Mouse (Mus musculus): ENCODE measurements around the gene Ren1.
"Not testable (repeated sequence)": the region's sequence is repeated elsewhere in the genome, so short reads cannot be mapped to it uniquely, and the experiment has no call there.

The Ren1 gene

GRCm38 (mm10) chr1:133350210-133350609, at the start of gene Ren1:
Gene Ren1 (plus strand): TSS chr1:133350510.
- no peak for DNase-seq (ENCODE audit: low spot score in 2 of 2)

GRCm38 (mm10) chr1:133302540-133302939, 47.8 kb upstream of the Ren1 start:
- DNase-seq (ENCODE audit: low spot score in 2 of 2): no peak

- DNase-seq (ENCODE audit: low spot score in 2 of 2): peak; percentile 36 to 68
Measured at GRCm38 (mm10) chr1:133306842-133307241, 43.5 kb upstream of the Ren1 start.

GRCm38 (mm10) chr1:133307318-133307717, 43.0 kb upstream of the Ren1 start:
- peak in 1 of 2 experiments; percentile 12 for DNase-seq (ENCODE audit: low spot score in 2 of 2)

GRCm38 (mm10) chr1:133309652-133310267, 40.5 kb upstream of the Ren1 start, which contains the start of gene Golt1a:
Gene Golt1a (plus strand): TSS chr1:133309800.
- no peak for DNase-seq (ENCODE audit: low spot score in 2 of 2)

- no peak for DNase-seq (ENCODE audit: low spot score in 2 of 2)
Measured at GRCm38 (mm10) chr1:133311240-133311639, 39.1 kb upstream of the Ren1 start.

GRCm38 (mm10) chr1:133311946-133312345, 38.4 kb upstream of the Ren1 start:
- DNase-seq (ENCODE audit: low spot score in 2 of 2): no peak

- DNase-seq (ENCODE audit: low spot score in 2 of 2): peak in 1 of 2 experiments; percentile 32
Measured at GRCm38 (mm10) chr1:133314364-133314763, 35.9 kb upstream of the Ren1 start.

GRCm38 (mm10) chr1:133315775-133316174, 34.5 kb upstream of the Ren1 start:
- DNase-seq (ENCODE audit: low spot score in 2 of 2): no peak

GRCm38 (mm10) chr1:133316577-133316976, 33.7 kb upstream of the Ren1 start:
- DNase-seq (ENCODE audit: low spot score in 2 of 2): no peak

- no peak for DNase-seq (ENCODE audit: low spot score in 2 of 2)
Measured at GRCm38 (mm10) chr1:133317149-133317548, 33.2 kb upstream of the Ren1 start.

- no peak for DNase-seq (ENCODE audit: low spot score in 2 of 2)
Measured at GRCm38 (mm10) chr1:133321267-133321925, 28.9 kb upstream of the Ren1 start, which contains the start of gene Kiss1. Gene Kiss1 (plus strand): TSS chr1:133321875.

- DNase-seq (ENCODE audit: low spot score in 2 of 2): no peak
Measured at GRCm38 (mm10) chr1:133323333-133323732, 27.0 kb upstream of the Ren1 start.

GRCm38 (mm10) chr1:133325951-133326350, 24.4 kb upstream of the Ren1 start:
- no peak for DNase-seq (ENCODE audit: low spot score in 2 of 2)

- DNase-seq (ENCODE audit: low spot score in 2 of 2): no peak
Measured at GRCm38 (mm10) chr1:133327094-133327493, 23.2 kb upstream of the Ren1 start.

- DNase-seq (ENCODE audit: low spot score in 2 of 2): no peak
Measured at GRCm38 (mm10) chr1:133328299-133328795, 22.0 kb upstream of the Ren1 start.

GRCm38 (mm10) chr1:133328896-133329637, 21.2 kb upstream of the Ren1 start:
- DNase-seq (ENCODE audit: low spot score in 2 of 2): no peak

- no peak for DNase-seq (ENCODE audit: low spot score in 2 of 2)
Measured at GRCm38 (mm10) chr1:133329638-133329964, 20.7 kb upstream of the Ren1 start.

- DNase-seq (ENCODE audit: low spot score in 2 of 2): no peak
Measured at GRCm38 (mm10) chr1:133331142-133331541, 19.2 kb upstream of the Ren1 start.

- DNase-seq (ENCODE audit: low spot score in 2 of 2): no peak
Measured at GRCm38 (mm10) chr1:133332656-133333430, 17.5 kb upstream of the Ren1 start.

- DNase-seq (ENCODE audit: low spot score in 2 of 2): no peak
Measured at GRCm38 (mm10) chr1:133333937-133334336, 16.4 kb upstream of the Ren1 start.

- DNase-seq (ENCODE audit: low spot score in 2 of 2): not testable (repeated sequence)
Measured at GRCm38 (mm10) chr1:133340403-133340802, 9.9 kb upstream of the Ren1 start.
